Mouse (Mus musculus) testis, postnatal 10 days (tissue): ENCODE measurements around the gene Chst15.

Source experiments
- DNase-seq: peaks from one replicate; pipeline ENCODE4 v3.0.0; 2021; ENCODE audit warnings: low spot score

Gene Chst15

GRCm38 (mm10) chr7:132223452-132224141, 93.4 kb downstream of the Chst15 start:
- no peak for DNase-seq

GRCm38 (mm10) chr7:132214031-132214430, 103.0 kb downstream of the Chst15 start:
- no peak for DNase-seq

- DNase-seq = peak; percentile 85
These were observed 103.6 kb downstream of the Chst15 start for GRCm38 (mm10) chr7:132213460-132213859.

- DNase-seq = no peak
These were observed 104.9 kb downstream of the Chst15 start for GRCm38 (mm10) chr7:132211920-132212701.

- DNase-seq = no peak
These were observed 106.4 kb downstream of the Chst15 start for GRCm38 (mm10) chr7:132210616-132211015.

GRCm38 (mm10) chr7:132208946-132209651, 107.9 kb downstream of the Chst15 start:
- no peak for DNase-seq

- DNase-seq = no peak
These were observed 112.9 kb downstream of the Chst15 start for GRCm38 (mm10) chr7:132204073-132204612.

- no peak for DNase-seq
These were observed 117.3 kb downstream of the Chst15 start for GRCm38 (mm10) chr7:132199686-132200085.

GRCm38 (mm10) chr7:132198806-132199205, 118.2 kb downstream of the Chst15 start:
- DNase-seq = no peak

- DNase-seq = no peak
These were observed 119.1 kb downstream of the Chst15 start for GRCm38 (mm10) chr7:132197817-132198475.

GRCm38 (mm10) chr7:132196581-132196980, 120.4 kb downstream of the Chst15 start:
- no peak for DNase-seq

- DNase-seq = no peak
These were observed 123.4 kb downstream of the Chst15 start for GRCm38 (mm10) chr7:132193606-132194005.

GRCm38 (mm10) chr7:132187456-132187855, 129.6 kb downstream of the Chst15 start:
- no peak for DNase-seq
